Mouse (Mus musculus) forebrain, embryonic 14.5 days (tissue): ENCODE measurements around the gene Rnaseh1. TPM values are rescaled to one million over a fixed set of nuclear protein-coding genes. Genes with fewer than 3 reads are reported as not detected.

ENCODE experiments used
- ATAC-seq: fragments of 200-750 bp; cut with Nextera tagmentation; 2 replicates; pipeline ENCODE4 v1.8.0; 2017; ENCODE audit warnings: mild to moderate bottlenecking, moderate library complexity
- DNase-seq: peaks from one replicate; pipeline ENCODE4 v3.0.0-alpha.2; 2015; ENCODE audit warnings: low spot score
- H3K27ac ChIP-seq: fragments of 300-500 bp; sonication (generic); 2 replicates; pipeline ENCODE4 v1.5.1; 2014; ENCODE audit warnings: low read depth, mild to moderate bottlenecking, control low read depth, low read length, moderate library complexity
- H3K27me3 ChIP-seq: fragments of 300-500 bp; sonication (generic); replicated peaks from 2 replicates; pipeline ENCODE4 v1.6.1; 2014; ENCODE audit warnings: low read length, control low read depth, mixed read lengths; ENCODE audit not compliant: control insufficient read depth, insufficient read depth
- H3K36me3 ChIP-seq: fragments of 300-500 bp; sonication (generic); 2 replicates; pipeline ENCODE4 v1.6.1; 2014; ENCODE audit warnings: low read length, control low read depth; ENCODE audit not compliant: control insufficient read depth, insufficient read depth
- H3K4me1 ChIP-seq: fragments of 300-500 bp; sonication (generic); 2 replicates; pipeline ENCODE4 v1.6.1; 2014; ENCODE audit warnings: antibody characterized with exemption, low read length, control low read depth; ENCODE audit not compliant: control insufficient read depth, insufficient read depth
- H3K4me2 ChIP-seq: fragments of 300-500 bp; sonication (generic); 2 replicates; pipeline ENCODE4 v1.6.1; 2014; ENCODE audit warnings: mild to moderate bottlenecking, control low read depth, low read length
- H3K4me3 ChIP-seq: fragments of 300-500 bp; sonication (generic); 2 replicates; pipeline ENCODE4 v1.5.1; 2014; ENCODE audit warnings: low read depth, low read length, control low read depth
- H3K9ac ChIP-seq: fragments of 300-500 bp; sonication (generic); 2 replicates; pipeline ENCODE4 v1.6.1; 2014; ENCODE audit warnings: mild to moderate bottlenecking, low read length, control low read depth, moderate library complexity
- H3K9me3 ChIP-seq: fragments of 300-500 bp; sonication (generic); replicated peaks from 2 replicates; pipeline ENCODE4 v1.6.1; 2016; ENCODE audit warnings: low read length, control low read depth, mixed read lengths; ENCODE audit not compliant: control insufficient read depth
- WGBS: fragments of 180-500 bp; shearing (Covaris S2); extraction: QIAGEN DNeasy Blood & Tissue Kit; methylation state at CpG from one replicate; pipeline ENCODE4 v1.1.7; 2014; 5-methylcytosine and 5-hydroxymethylcytosine counted together
- polyA plus RNA-seq: library from polyadenylated mRNA; unstranded; fragments of >200 nt; fragmentation: Nextera tagmentation; extraction: Ambion mirVana; gene quantifications from 2 replicates; pipeline ENCODE4 v1.2.1, GENCODE M21; 2014

Gene Rnaseh1
- polyA plus RNA-seq, 1 experiment from 2014 or later, result 26.1 TPM

DNA sequence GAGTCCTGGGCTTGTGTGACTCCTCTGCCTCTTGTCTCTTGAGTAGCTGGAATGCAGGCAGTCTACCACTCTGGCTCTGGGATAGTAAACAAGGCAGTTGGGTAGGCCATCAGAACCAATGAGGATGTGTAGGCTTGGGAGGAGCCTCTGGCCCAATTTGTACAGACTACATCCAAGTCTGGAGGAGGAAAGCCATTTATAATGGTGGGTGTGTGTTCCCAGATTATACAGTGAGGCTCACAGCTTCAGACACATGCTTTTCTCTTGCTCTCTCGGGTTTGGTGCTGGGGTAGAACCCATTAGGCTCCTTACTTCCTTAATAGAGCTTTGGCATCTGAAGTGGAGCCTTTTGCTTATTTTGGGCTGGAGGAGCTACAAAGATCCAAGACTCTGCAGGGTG is 35.3 kb downstream of the Rnaseh1 start:
- H3K36me3 ChIP-seq, result peaks cover 8% of the 10 kb centered on the region; the same call in 1 of the 2 replicates
- no peak overlapping the region for H3K27ac ChIP-seq
- no peaks in the 10 kb centered on the region for H3K4me1 ChIP-seq
- H3K9ac ChIP-seq, result no peak overlapping the region
- no peaks in the 10 kb centered on the region for H3K27me3 ChIP-seq
- no peaks in the 10 kb centered on the region for H3K9me3 ChIP-seq
- WGBS, result 88% methylated on average over 1 of the region's 1 CpGs
- ATAC-seq, result no peak
- H3K4me2 ChIP-seq, result no peak overlapping the region
- H3K4me3 ChIP-seq, result no peak overlapping the region
- DNase-seq, result no peak

DNA sequence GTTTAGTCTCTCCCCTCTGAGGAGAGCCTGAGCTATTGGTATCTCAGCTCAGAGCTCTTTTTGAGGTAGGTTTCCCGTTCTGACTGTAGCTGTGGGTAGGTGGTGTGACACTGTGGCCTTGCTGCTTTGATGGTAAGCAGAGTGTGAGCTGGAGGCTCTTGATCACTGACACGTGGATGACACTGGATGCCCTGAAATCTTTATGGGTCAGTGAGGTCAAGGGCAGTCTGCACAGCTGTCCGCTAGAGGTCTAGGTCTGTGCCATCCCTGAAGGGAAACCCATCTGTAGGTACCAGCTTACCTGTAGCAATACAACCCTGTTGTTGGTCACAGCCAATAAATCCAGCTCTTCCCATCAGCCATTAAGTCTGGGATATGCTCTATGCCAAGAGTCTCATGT is 36.4 kb downstream of the Rnaseh1 start:
- 86% methylated on average over 3 of the region's 3 CpGs for WGBS
- H3K4me1 ChIP-seq, result no peaks in the 10 kb centered on the region
- H3K4me2 ChIP-seq, result no peak overlapping the region
- no peak overlapping the region for H3K4me3 ChIP-seq
- H3K9me3 ChIP-seq, result no peaks in the 10 kb centered on the region
- DNase-seq, result no peak
- H3K27ac ChIP-seq, result no peak overlapping the region
- no peaks in the 10 kb centered on the region for H3K27me3 ChIP-seq
- no peak for ATAC-seq
- no peak overlapping the region for H3K9ac ChIP-seq
- H3K36me3 ChIP-seq, result peaks cover 15% of the 10 kb centered on the region

DNA sequence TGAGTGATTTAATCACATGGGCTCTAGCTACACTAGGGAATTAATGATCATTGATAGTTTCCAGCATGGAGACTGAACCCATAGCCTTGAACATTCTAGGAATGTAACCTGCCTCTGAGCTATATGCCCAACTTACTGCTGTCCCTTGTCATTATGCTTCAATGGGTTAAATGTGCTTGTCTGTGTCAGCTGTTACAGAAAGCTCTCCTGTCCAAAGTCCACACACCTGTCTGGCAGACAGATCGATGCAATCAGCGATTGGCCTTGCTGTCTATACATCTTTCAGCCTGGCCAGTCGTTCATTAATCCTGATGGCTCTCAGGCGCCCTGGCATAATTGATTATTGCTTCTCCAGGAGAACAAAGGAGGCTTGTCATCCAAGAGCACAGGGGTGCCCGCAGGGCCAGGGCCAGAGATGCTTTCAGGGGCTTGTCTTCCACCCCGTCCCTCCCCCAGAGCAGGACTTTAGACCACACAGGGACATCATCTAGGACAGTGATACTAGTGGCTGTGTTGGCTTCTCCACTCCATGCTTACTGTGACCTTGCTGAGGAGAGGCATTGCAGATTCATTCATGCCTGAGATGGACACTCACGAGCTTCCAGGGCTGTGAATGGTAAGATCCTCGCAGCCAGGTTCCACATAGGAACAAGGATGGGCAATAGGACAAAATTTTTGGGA is 36.9 kb downstream of the Rnaseh1 start:
- H3K27ac ChIP-seq, result no peak overlapping the region
- no peak overlapping the region for H3K4me2 ChIP-seq
- ATAC-seq (no peak), DNase-seq (no peak)
- no peaks in the 10 kb centered on the region for H3K27me3 ChIP-seq
- H3K9ac ChIP-seq, result no peak overlapping the region
- H3K36me3 ChIP-seq, result peaks cover 21% of the 10 kb centered on the region
- H3K4me1 ChIP-seq, result no peaks in the 10 kb centered on the region
- H3K4me3 ChIP-seq, result no peak overlapping the region
- H3K9me3 ChIP-seq, result no peaks in the 10 kb centered on the region
- 64% methylated on average over 8 of the region's 8 CpGs for WGBS

GRCm38 (mm10) chr12:28688996-28689395 is 39.6 kb downstream of the Rnaseh1 start:
- Histone ChIP-seq H3K27me3 (no peaks in the 10 kb centered on the region), H3K9me3 (no peaks in the 10 kb centered on the region), H3K9ac (no peak overlapping the region), H3K4me3 (no peak overlapping the region), H3K4me2 (no peak overlapping the region), H3K36me3 (peaks cover 37% of the 10 kb centered on the region), H3K4me1 (no peaks in the 10 kb centered on the region), H3K27ac (no peak overlapping the region)
- DNase-seq, result no peak
- ATAC-seq, result no peak
- 68% methylated on average over 6 of the region's 6 CpGs for WGBS

- DNase-seq, result no peak
- peaks cover 48% of the 10 kb centered on the region for H3K36me3 ChIP-seq
- H3K4me2 ChIP-seq, result no peak overlapping the region
- H3K9ac ChIP-seq, result no peak overlapping the region
- no peaks in the 10 kb centered on the region for H3K4me1 ChIP-seq
- 92% methylated on average over 7 of the region's 7 CpGs for WGBS
- H3K4me3 ChIP-seq, result no peak overlapping the region
- no peak for ATAC-seq
- no peak overlapping the region for H3K27ac ChIP-seq
- H3K27me3 ChIP-seq, result no peaks in the 10 kb centered on the region
- H3K9me3 ChIP-seq, result no peaks in the 10 kb centered on the region
These were observed 41.3 kb downstream of the Rnaseh1 start for GRCm38 (mm10) chr12:28690730-28691129.

GRCm38 (mm10) chr12:28693738-28694137 is 44.3 kb downstream of the Rnaseh1 start:
- no peaks in the 10 kb centered on the region for H3K9me3 ChIP-seq
- H3K4me3 ChIP-seq, result no peak overlapping the region
- ATAC-seq, result no peak
- H3K27ac ChIP-seq, result no peak overlapping the region
- WGBS, result 89% methylated on average over 3 of the region's 3 CpGs
- H3K27me3 ChIP-seq, result no peaks in the 10 kb centered on the region
- peaks cover 55% of the 10 kb centered on the region for H3K36me3 ChIP-seq
- no peak overlapping the region for H3K4me2 ChIP-seq
- 0 out of 2 replicates have a peak, but pooled peaks cover 2% of the 10 kb centered on the region for H3K4me1 ChIP-seq
- DNase-seq, result no peak
- H3K9ac ChIP-seq, result no peak overlapping the region

GRCm38 (mm10) chr12:28694231-28694630 is 44.8 kb downstream of the Rnaseh1 start:
- H3K4me2 ChIP-seq, result no peak overlapping the region
- no peak for DNase-seq
- no peak for ATAC-seq
- no peaks in the 10 kb centered on the region for H3K27me3 ChIP-seq
- H3K9ac ChIP-seq, result no peak overlapping the region
- 93% methylated on average over 2 of the region's 2 CpGs for WGBS
- no peak overlapping the region for H3K27ac ChIP-seq
- no peaks in the 10 kb centered on the region for H3K9me3 ChIP-seq
- 0 out of 2 replicates have a peak, but pooled peaks cover 2% of the 10 kb centered on the region for H3K4me1 ChIP-seq
- H3K36me3 ChIP-seq, result peaks cover 51% of the 10 kb centered on the region
- no peak overlapping the region for H3K4me3 ChIP-seq

DNA sequence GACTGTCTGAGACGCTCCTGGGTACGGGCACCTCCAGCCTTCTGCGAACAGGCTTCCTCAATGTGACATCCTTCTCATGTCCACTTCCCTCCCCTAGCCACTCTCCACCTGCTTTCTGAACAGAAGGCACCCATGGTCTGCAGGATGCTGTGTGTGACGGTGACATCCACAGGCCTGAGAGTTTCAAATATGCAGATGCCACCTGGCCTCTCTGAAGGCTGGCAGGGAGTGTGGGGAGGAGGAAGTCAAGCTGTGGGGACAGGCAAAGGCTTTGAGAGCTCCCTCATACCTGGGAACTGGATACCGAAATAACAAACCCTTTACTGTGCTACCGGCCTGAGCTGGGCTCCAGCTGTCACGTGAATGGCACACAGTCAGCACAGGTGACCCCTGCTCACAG is 45.4 kb downstream of the Rnaseh1 start:
- peaks cover 47% of the 10 kb centered on the region for H3K36me3 ChIP-seq
- H3K9me3 ChIP-seq, result no peaks in the 10 kb centered on the region
- H3K27me3 ChIP-seq, result no peaks in the 10 kb centered on the region
- no peak for DNase-seq
- no peak overlapping the region for H3K4me3 ChIP-seq
- 0 out of 2 replicates have a peak, but pooled peaks cover 2% of the 10 kb centered on the region for H3K4me1 ChIP-seq
- 93% methylated on average over 7 of the region's 7 CpGs for WGBS
- no peak for ATAC-seq
- no peak overlapping the region for H3K9ac ChIP-seq
- H3K4me2 ChIP-seq, result no peak overlapping the region
- H3K27ac ChIP-seq, result no peak overlapping the region

DNA sequence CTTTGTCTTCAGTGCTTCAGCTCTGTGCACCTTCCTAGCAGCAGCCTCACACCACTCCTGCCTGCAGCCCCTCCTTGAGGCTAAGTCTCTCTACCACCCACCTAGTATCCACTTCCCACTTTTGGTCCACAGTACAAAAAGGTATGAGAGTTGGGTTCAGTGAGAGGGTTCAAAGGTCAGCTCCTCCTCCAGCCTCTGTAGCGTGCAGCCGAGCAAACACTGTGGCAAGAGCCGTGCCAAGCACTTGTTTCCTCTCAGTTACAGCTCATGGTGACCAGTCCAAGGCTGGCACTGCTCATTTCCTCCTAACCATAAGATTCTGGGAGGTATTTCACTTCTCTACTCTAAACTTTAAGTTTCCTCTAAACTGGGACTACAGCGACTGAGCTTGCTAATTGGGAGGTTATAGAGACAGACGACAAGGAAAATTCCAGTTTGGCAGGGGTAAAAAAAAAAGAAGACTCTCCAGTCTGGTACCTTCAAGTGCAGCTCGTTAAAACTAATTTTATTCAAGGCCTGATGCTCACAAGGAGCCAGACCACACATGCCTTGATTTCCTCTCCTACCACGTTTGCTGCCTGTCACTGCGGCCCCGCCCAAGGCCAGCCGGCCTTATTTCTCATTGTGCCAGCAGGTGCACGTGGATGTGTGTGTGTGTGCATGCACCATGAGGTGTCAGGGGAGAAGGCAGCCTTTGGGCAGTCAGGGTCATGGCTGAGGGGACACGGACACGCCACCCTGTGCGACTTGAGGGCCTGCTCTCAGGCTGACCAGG is 48.6 kb downstream of the Rnaseh1 start:
- Histone ChIP-seq H3K9me3 (no peaks in the 10 kb centered on the region), H3K4me3 (no peak overlapping the region), H3K9ac (no peak overlapping the region), H3K4me2 (no peak overlapping the region), H3K36me3 (peaks cover 24% of the 10 kb centered on the region), H3K4me1 (peaks cover 19% of the 10 kb centered on the region), H3K27me3 (no peaks in the 10 kb centered on the region), H3K27ac (peak overlapping the region; percentile 54)
- ATAC-seq (no peak; the same call in 1 of the 2 replicates), DNase-seq (peak; percentile 59)
- 52% methylated on average over 14 of the region's 14 CpGs for WGBS
